Mouse (Mus musculus) forebrain, embryonic 16.5 days (tissue): ENCODE data around the gene Plekhg6. TPM values are rescaled to one million over a fixed set of nuclear protein-coding genes. Genes with fewer than 3 reads are reported as not detected.
A peak's percentile ranks its signal among the peaks of the same experiment; 100 is the strongest.

ENCODE experiments used
- ATAC-seq: fragments of 200-750 bp; cut with Nextera tagmentation; 2 replicates; pipeline ENCODE4 v1.8.0; 2017; ENCODE audit warnings: mild to moderate bottlenecking, moderate library complexity
- H3K27ac ChIP-seq: fragments of 300-500 bp; sonication (generic); 2 replicates; pipeline ENCODE4 v1.5.1; 2014; ENCODE audit warnings: low read length, control low read depth
- H3K27me3 ChIP-seq: fragments of 300-500 bp; sonication (generic); replicated peaks from 2 replicates; pipeline ENCODE4 v1.6.1; 2014; ENCODE audit warnings: low read length; ENCODE audit not compliant: control insufficient read depth, insufficient read depth
- H3K36me3 ChIP-seq: fragments of 300-500 bp; sonication (generic); 2 replicates; pipeline ENCODE4 v1.6.1; 2014; ENCODE audit not compliant: control insufficient read depth, insufficient read depth
- H3K4me1 ChIP-seq: fragments of 300-500 bp; sonication (generic); replicated peaks from 2 replicates; pipeline ENCODE4 v1.6.1; 2014; ENCODE audit warnings: low read length; ENCODE audit not compliant: control insufficient read depth, insufficient read depth
- H3K4me2 ChIP-seq: fragments of 300-500 bp; sonication (generic); 2 replicates; pipeline ENCODE4 v1.6.1; 2014; ENCODE audit warnings: mild to moderate bottlenecking, low read length, control low read depth
- H3K4me3 ChIP-seq: fragments of 300-500 bp; sonication (generic); replicated peaks from 2 replicates; pipeline ENCODE4 v1.5.1; 2014; ENCODE audit warnings: mild to moderate bottlenecking, low read length, control low read depth
- H3K9ac ChIP-seq: fragments of 300-500 bp; sonication (generic); replicated peaks from 2 replicates; pipeline ENCODE4 v1.6.1; 2014; ENCODE audit warnings: low read depth, low read length, control low read depth
- H3K9me3 ChIP-seq: fragments of 300-500 bp; sonication (generic); 2 replicates; pipeline ENCODE4 v1.6.1; 2016; ENCODE audit warnings: low read length; ENCODE audit not compliant: control insufficient read depth
- WGBS: fragments of 180-500 bp; shearing (Covaris S2); extraction: QIAGEN DNeasy Blood & Tissue Kit; methylation state at CpG from one replicate; pipeline ENCODE4 v1.1.7; 2014; 5-methylcytosine and 5-hydroxymethylcytosine counted together
- polyA plus RNA-seq: library from polyadenylated mRNA; unstranded; fragments of >200 nt; fragmentation: Nextera tagmentation; extraction: Ambion mirVana; gene quantifications from 2 replicates; pipeline ENCODE4 v1.2.1, GENCODE M21; 2015

Gene Plekhg6
- polyA plus RNA-seq, 1 experiment from 2014 or later = not detected

GRCm38 (mm10) chr6:125389853-125390252 lies 9.3 kb upstream of the Plekhg6 start:
- Histone ChIP-seq H3K36me3 (no peaks in the 10 kb centered on the region), H3K27ac (no peak overlapping the region), H3K4me1 (no peaks in the 10 kb centered on the region), H3K9ac (no peak overlapping the region), H3K4me2 (no peak overlapping the region), H3K9me3 (no peaks in the 10 kb centered on the region), H3K27me3 (no peaks in the 10 kb centered on the region), H3K4me3 (no peak overlapping the region)
- ATAC-seq = no peak
- 87% methylated on average over 5 of the region's 5 CpGs for WGBS

DNA sequence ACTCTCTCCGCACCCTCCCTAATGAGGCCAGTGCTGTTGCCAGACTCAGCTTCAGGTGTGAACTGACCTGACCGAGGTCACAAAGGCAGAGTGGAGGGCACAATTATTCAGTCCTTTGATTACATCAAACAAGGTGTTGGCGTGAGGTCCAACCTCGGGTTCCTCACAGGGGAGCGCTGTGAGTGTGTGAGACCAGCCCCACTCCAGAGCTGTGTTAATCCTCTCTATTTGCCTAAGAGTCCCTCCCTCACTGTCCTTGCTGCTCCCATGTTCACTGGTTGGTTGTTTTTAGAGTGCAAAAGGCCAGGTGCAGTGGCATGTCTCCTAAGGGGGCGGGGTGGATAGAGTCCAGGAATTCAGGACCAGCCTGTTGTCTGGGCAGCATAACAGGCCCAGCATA lies 5.5 kb upstream of the Plekhg6 start:
- Histone ChIP-seq H3K36me3 (no peaks in the 10 kb centered on the region), H3K27ac (no peak overlapping the region), H3K4me1 (no peaks in the 10 kb centered on the region), H3K27me3 (peaks cover 7% of the 10 kb centered on the region), H3K4me3 (no peak overlapping the region), H3K9ac (no peak overlapping the region), H3K4me2 (no peak overlapping the region), H3K9me3 (no peaks in the 10 kb centered on the region)
- WGBS = 77% methylated on average over 6 of the region's 6 CpGs
- ATAC-seq = no peak

GRCm38 (mm10) chr6:125385066-125385974 lies 4.7 kb upstream of the Plekhg6 start:
- 0 out of 2 replicates have a peak, but pooled peaks have one; percentile 26 for ATAC-seq
- H3K4me3 ChIP-seq = no peak overlapping the region
- WGBS = 64% methylated on average over 11 of the region's 11 CpGs
- no peak overlapping the region for H3K27ac ChIP-seq
- peaks cover 3% of the 10 kb centered on the region for H3K4me1 ChIP-seq
- peaks cover 14% of the 10 kb centered on the region for H3K27me3 ChIP-seq
- H3K9me3 ChIP-seq = no peaks in the 10 kb centered on the region
- no peak overlapping the region for H3K4me2 ChIP-seq
- no peak overlapping the region for H3K9ac ChIP-seq
- H3K36me3 ChIP-seq = no peaks in the 10 kb centered on the region

DNA sequence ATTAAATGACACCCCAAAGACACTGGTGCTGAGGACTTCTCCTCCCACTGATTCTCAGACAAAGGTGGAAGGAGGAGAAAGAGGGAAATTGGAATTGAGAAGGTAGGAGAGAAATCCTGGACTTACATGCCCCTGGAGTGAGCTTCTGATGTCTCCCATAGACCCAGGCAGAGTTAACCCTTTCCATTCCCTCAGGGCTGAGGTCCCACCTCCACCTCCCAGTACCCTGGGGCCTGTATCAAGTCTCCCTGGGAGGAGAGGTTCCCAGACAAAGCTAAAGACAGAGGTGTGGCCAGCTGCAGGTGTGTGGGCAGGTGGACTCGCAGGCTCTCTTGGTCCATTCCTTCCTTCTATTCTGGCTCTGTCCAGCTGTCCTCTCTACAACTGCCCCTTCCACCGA lies 1.4 kb upstream of the Plekhg6 start:
- Histone ChIP-seq H3K4me1 (peaks cover 8% of the 10 kb centered on the region), H3K9me3 (no peaks in the 10 kb centered on the region), H3K27me3 (peaks cover 35% of the 10 kb centered on the region), H3K4me2 (no peak overlapping the region), H3K36me3 (no peaks in the 10 kb centered on the region), H3K27ac (no peak overlapping the region), H3K4me3 (no peak overlapping the region), H3K9ac (no peak overlapping the region)
- 82% methylated on average over 2 of the region's 2 CpGs for WGBS
- no peak for ATAC-seq

DNA sequence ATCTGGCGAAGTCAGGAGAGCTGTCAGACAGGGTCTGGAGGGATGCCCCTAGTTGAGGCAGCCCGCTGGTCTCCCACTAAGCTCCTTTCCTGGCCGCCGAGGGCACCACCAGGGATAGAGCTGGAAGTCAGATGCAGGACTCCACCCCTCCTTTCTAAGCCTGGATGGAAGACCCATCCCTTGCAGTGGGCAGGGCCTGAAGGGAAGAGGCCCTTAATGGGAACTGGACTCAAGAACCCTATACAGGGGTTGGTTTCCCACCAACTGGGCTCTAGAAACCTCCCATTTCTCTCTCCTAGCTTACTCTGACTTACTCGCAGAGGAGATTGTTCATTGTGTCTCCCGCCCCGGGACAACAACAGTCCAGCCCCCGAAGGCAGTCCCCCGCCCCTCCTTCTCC lies 812 bp downstream of the Plekhg6 start:
- Histone ChIP-seq H3K27me3 (peaks cover 35% of the 10 kb centered on the region), H3K9ac (no peak overlapping the region), H3K9me3 (no peaks in the 10 kb centered on the region), H3K4me1 (peaks cover 8% of the 10 kb centered on the region), H3K36me3 (no peaks in the 10 kb centered on the region), H3K4me2 (no peak overlapping the region), H3K27ac (no peak overlapping the region), H3K4me3 (no peak overlapping the region)
- 6% methylated on average over 8 of the region's 9 CpGs for WGBS
- no peak for ATAC-seq

- no peak overlapping the region for H3K9ac ChIP-seq
- whole genome bisulfite sequencing = 18% methylated on average over 6 of the region's 6 CpGs
- no peak for ATAC-seq
Observed at GRCm38 (mm10) chr6:125378621-125379020, 2.0 kb downstream of the Plekhg6 start.

DNA sequence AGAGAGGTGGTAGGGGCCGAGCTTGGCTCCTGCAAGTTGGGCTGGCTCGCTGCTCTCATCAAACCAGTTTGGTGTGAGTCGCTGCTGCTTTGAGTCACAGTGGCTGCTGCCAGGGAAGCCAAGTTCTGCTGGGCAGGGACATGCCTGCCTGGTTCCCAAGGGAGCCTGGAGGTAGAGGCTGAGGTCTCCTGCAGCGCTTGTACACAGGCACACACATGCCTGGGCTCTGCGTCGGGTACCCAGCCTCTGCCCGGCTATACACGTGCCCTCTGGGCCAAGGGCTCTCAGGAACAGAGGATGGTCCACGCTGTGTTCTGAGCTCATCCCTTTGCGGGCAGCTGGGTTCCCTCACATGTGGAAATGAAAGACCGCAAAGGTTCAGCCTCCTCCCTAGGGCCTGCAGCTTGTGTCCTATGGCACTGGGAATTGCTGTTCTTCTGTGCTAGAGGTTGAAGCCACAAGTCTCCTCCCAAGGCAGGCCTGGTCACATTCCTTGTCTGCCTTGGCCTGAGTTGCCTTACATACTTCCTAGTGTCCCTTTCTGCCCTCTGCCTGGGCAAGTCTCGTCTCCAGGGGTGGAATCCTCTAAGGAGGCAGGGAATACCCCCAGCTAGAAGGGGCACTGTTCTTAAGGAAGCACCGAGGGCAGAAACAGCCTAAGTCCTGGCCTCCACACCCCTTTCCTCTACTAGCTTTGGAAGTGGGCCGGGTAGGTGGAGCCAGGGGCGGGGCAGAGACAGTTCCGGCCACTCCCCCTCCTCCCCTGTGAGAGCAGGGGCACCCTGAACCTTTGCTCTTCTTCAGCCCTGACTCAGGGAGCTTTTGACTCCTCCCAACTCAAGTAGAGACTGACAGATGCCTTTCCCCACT lies 2.8 kb downstream of the Plekhg6 start:
- Histone ChIP-seq H3K4me1 (peaks cover 8% of the 10 kb centered on the region), H3K9ac (no peak overlapping the region), H3K27ac (no peak overlapping the region), H3K27me3 (peaks cover 35% of the 10 kb centered on the region), H3K4me2 (no peak overlapping the region), H3K36me3 (no peaks in the 10 kb centered on the region), H3K4me3 (no peak overlapping the region), H3K9me3 (no peaks in the 10 kb centered on the region)
- 39% methylated on average over 16 of the region's 16 CpGs for WGBS
- ATAC-seq = no peak

More at GRCm38 (mm10) chr6:125378621-125379020, 2.0 kb downstream of the Plekhg6 start:
- no peak overlapping the region for H3K4me3 ChIP-seq
- H3K4me1 ChIP-seq = peaks cover 8% of the 10 kb centered on the region
- H3K4me2 ChIP-seq = no peak overlapping the region
- H3K27ac ChIP-seq = no peak overlapping the region
- H3K9me3 ChIP-seq = no peaks in the 10 kb centered on the region
- peaks cover 35% of the 10 kb centered on the region for H3K27me3 ChIP-seq
- no peaks in the 10 kb centered on the region for H3K36me3 ChIP-seq

- 44% methylated on average over 6 of the region's 6 CpGs for WGBS
- Histone ChIP-seq H3K9ac (no peak overlapping the region), H3K27ac (no peak overlapping the region), H3K4me1 (peaks cover 8% of the 10 kb centered on the region), H3K36me3 (no peaks in the 10 kb centered on the region), H3K4me3 (no peak overlapping the region), H3K4me2 (no peak overlapping the region), H3K27me3 (peaks cover 32% of the 10 kb centered on the region), H3K9me3 (no peaks in the 10 kb centered on the region)
- ATAC-seq = no peak; the same call in 1 of the 2 replicates
Observed at GRCm38 (mm10) chr6:125377042-125377441, 3.6 kb downstream of the Plekhg6 start.

DNA sequence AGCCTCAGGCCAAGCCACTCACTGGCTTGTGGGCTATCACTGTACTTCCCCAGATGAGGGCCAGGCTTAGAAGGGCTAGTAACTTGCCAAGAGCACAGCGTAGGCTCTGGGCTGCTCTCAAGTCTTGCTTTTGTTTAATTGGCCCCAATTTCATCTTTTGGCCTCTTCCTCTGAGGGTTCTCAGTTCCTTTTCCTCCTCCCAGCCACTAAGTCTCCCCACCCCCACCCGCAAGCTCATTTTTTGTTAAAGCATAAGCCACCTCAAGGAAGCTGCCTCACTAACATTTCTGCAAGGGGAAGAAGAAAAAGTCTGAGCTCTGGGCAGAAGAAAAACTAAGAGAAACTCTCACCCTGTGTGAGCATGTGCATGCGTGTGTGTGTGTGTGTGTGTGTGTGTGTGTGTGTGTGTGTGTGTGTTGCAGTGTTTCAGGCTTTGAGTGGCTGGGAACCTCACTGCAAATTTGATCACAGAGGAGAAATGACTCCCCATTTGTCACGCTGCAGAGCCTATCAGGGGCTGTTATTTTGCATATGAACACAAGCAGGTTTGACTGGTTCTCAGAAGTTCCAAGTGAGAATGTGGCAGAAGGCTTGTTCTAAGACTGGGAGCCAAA lies 12.7 kb downstream of the Plekhg6 start:
- Histone ChIP-seq H3K4me3 (no peak overlapping the region), H3K4me2 (no peak overlapping the region), H3K27me3 (peaks cover 16% of the 10 kb centered on the region), H3K9me3 (0 out of 2 replicates have a peak, but pooled peaks cover 3% of the 10 kb centered on the region), H3K9ac (no peak overlapping the region), H3K27ac (no peak overlapping the region), H3K4me1 (0 out of 2 replicates have a peak, but pooled peaks cover 7% of the 10 kb centered on the region), H3K36me3 (no peaks in the 10 kb centered on the region)
- ATAC-seq = no peak
- 53% methylated on average over 4 of the region's 4 CpGs for WGBS
